Comparison of ENCODE assay signal across 27 mouse cellular contexts in the genomic region with DNA sequence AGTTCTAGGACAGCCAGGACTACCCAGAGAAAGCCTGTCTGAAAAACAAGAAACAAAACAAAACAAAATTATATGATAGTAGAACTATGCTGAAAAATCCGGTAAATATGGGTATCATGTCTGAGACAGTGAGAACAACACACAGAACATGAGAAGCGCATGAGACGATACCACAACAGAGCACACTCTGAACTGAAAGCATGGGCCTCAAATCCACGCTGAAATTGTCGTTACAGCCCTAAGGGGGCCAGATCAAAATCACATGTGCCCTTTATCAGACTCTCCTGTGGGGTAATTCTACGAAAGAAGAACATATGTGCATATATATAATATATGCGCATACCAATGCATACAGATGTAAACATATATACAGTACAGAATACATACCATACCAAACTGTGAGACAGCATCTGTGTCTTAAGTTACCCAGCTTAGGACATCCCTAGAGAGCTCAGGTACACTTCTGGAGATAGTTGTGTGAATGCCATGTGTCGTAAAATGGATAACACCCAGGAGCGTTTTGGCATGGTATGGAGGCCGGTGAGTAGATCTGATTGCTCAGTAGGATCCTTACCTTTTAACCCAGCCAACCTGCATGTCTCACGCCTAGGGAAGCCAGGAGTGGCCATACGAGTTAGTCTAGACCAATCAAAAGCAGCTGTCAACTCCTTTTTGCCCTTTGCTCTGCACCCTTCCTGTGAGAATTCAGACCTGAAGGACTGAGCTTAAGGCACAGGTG. TPM values are rescaled to one million over a fixed set of nuclear protein-coding genes. Genes with fewer than 3 reads are reported as not detected.
DNase-seq lines count a peak whose midpoint lies in the region; ATAC-seq and TF ChIP-seq lines count a peak whose summit lies in the region.
"Had no signal": no experiment of that assay in that cellular context is flagged by ENCODE, and none has a peak within 500 bp of the region (broad histone marks: within the 10 kb centered on the region; RNA-seq: fewer than 3 reads in every experiment).

No protein-coding gene starts in this region.

- H3K4me3 ChIP-seq in heart, embryonic 16.5 days (ENCODE audit: low read length): no peak overlapping the region
- no peak overlapping the region for H3K4me3 ChIP-seq in heart, adult 2 months
- H3K4me3 ChIP-seq: embryonic facial prominence, embryonic 10.5 days; embryonic facial prominence, embryonic 12.5 days; forebrain, embryonic 10.5 days; forebrain, embryonic 12.5 days had no signal

- H3K27me3 ChIP-seq in heart, embryonic 16.5 days (ENCODE audit: control insufficient read depth, insufficient read depth, low read length): peaks cover 4% of the 10 kb centered on the region; the same call in 1 of the 2 replicates
- no peaks in the 10 kb centered on the region for H3K27me3 ChIP-seq in heart, adult 2 months (ENCODE audit: control insufficient read depth, insufficient read depth, low read length)
- H3K27me3 ChIP-seq: CH12.LX; embryonic facial prominence, embryonic 12.5 days; forebrain, embryonic 12.5 days had no signal

- no peak for DNase-seq in heart, adult 2 months
- peak; percentile 9 for DNase-seq in testis, postnatal 10 days (ENCODE audit: low spot score)
- no peak for DNase-seq in testis, postnatal 14 days (ENCODE audit: low spot score)
- peak; percentile 62 for DNase-seq in thymus, postnatal 0 days (ENCODE audit: low spot score)
- DNase-seq in thymus, postnatal 4 days: no peak
- DNase-seq in fat pad, adult 2 months (ENCODE audit: extremely low read depth, low read depth, low spot score): peak; percentile 93
- DNase-seq in ovary, postnatal 14 days (ENCODE audit: low spot score): no peak
- DNase-seq: adrenal gland, adult 8-10 months; adrenal gland, postnatal 14 days; adrenal gland, postnatal 36 days; B cell, adult 2 months; cerebellum, adult 11-12 months; cerebellum, adult 2 months; cerebellum, adult 9-10 months; cerebellum, postnatal 10 days; cerebellum, postnatal 25 days had no signal

- TF ChIP-seq EP300 in heart, adult 2 months (IDR thresholded peaks at IDR 0.05; ENCODE audit: insufficient read depth, low read depth, low read length): no peak

- no peak for TF ChIP-seq POLR2A in heart, adult 2 months (IDR thresholded peaks at IDR 0.05; ENCODE audit: insufficient read depth, low read depth, low read length)

- no peaks in the 10 kb centered on the region for H3K9me3 ChIP-seq in heart, embryonic 16.5 days (replicated peaks; ENCODE audit: control insufficient read depth, low read length)
- H3K9me3 ChIP-seq: embryonic facial prominence, embryonic 10.5 days; embryonic facial prominence, embryonic 12.5 days; forebrain, embryonic 10.5 days; forebrain, embryonic 12.5 days; G1E had no signal

- intact Hi-C loops in heart, adult 2 months (cut with DNase I): no loop called here

- no peak overlapping the region for H3K4me2 ChIP-seq in heart, embryonic 16.5 days (ENCODE audit: low read depth, low read length)
- H3K4me2 ChIP-seq: embryonic facial prominence, embryonic 12.5 days; forebrain, embryonic 12.5 days had no signal

- H3K27ac ChIP-seq in heart, embryonic 16.5 days (ENCODE audit: low read length): peak overlapping the region; percentile 45; the same call in 1 of the 2 replicates
- H3K27ac ChIP-seq in heart, adult 2 months: no peak overlapping the region
- H3K27ac ChIP-seq: embryonic facial prominence, embryonic 10.5 days; embryonic facial prominence, embryonic 12.5 days; forebrain, embryonic 10.5 days; forebrain, embryonic 12.5 days had no signal

- H3K9ac ChIP-seq in heart, embryonic 16.5 days (ENCODE audit: low read length): no peak overlapping the region
- H3K9ac ChIP-seq in heart, adult 2 months (ENCODE audit: low read depth, low read length): no peak overlapping the region
- H3K9ac ChIP-seq: embryonic facial prominence, embryonic 12.5 days; forebrain, embryonic 12.5 days had no signal

- ATAC-seq in heart, embryonic 16.5 days (replicated peaks; ENCODE audit: extremely low read depth, insufficient read depth, low FRiP score): no peak
- ATAC-seq: activated CD4-positive, CD25-positive, alpha-beta regulatory T cell, adult 4 months; CD4-positive, CD25-positive, alpha-beta regulatory T cell, adult 4 months; forebrain, embryonic 14.5 days; Patski had no signal

- no peaks in the 10 kb centered on the region for H3K4me1 ChIP-seq in heart, embryonic 16.5 days (ENCODE audit: control insufficient read depth, insufficient read depth, low read length)
- H3K4me1 ChIP-seq in heart, adult 2 months (ENCODE audit: control insufficient read depth, insufficient read depth, low read length): no peaks in the 10 kb centered on the region
- H3K4me1 ChIP-seq: embryonic facial prominence, embryonic 10.5 days; embryonic facial prominence, embryonic 12.5 days; forebrain, embryonic 12.5 days had no signal

- H3K79me2 ChIP-seq in heart, adult 2 months (replicated peaks; ENCODE audit: control insufficient read depth, insufficient read depth, low read length): no peaks in the 10 kb centered on the region

- no peak for TF ChIP-seq CTCF in heart, adult 2 months (IDR thresholded peaks at IDR 0.05)

- no peaks in the 10 kb centered on the region for H3K36me3 ChIP-seq in heart, embryonic 16.5 days (ENCODE audit: control insufficient read depth, insufficient read depth)
- no peaks in the 10 kb centered on the region for H3K36me3 ChIP-seq in heart, adult 2 months (ENCODE audit: control insufficient read depth, insufficient read depth, low read length)
- H3K36me3 ChIP-seq: embryonic facial prominence, embryonic 10.5 days; embryonic facial prominence, embryonic 12.5 days; forebrain, embryonic 10.5 days; forebrain, embryonic 12.5 days; G1E had no signal

- 74% methylated on average over 12 of the region's 12 CpGs for WGBS in heart, embryonic 16.5 days
- 85% methylated on average over 12 of the region's 12 CpGs for WGBS in heart, adult 2 months

RNA-seq across cellular contexts. Expression of gene Ano6, which starts 31.8 kb away (rescaled TPM):
- polyA plus RNA-seq in heart, embryonic 16.5 days (2015; fragmentation: Nextera tagmentation; extraction: Ambion mirVana): 32.3 and 34.4 TPM in 2 replicates
- total RNA-seq in heart, adult 2 months (2021): 10 to 100 TPM; 17.3 to 19.6 TPM
- polyA plus RNA-seq in heart, adult 2 months (2012; rRNA removed): 14.1 and 22.5 TPM in 2 replicates
- polyA plus RNA-seq in thymus, postnatal 0 days (2015; fragmentation: Nextera tagmentation; extraction: Ambion mirVana): 97.9 and 104 TPM in 2 replicates

Comparison
In these comparisons a context has a peak if more than half of its experiments do, and no peak if none do; other contexts are left out.
1. DNase-seq: peak in testis, postnatal 10 days (single experiment), thymus, postnatal 0 days (single experiment) and fat pad, adult 2 months (single experiment); none in heart, adult 2 months (0 of 2), testis, postnatal 14 days (single experiment), thymus, postnatal 4 days (single experiment) and ovary, postnatal 14 days (single experiment).